Mouse (Mus musculus): ENCODE measurements at regions not wholly inside any gene's neighbourhood (a gene's known extent, or its start where the extent isn't known, plus 50 kb on each side); places are given as distances from the start of the nearest gene placed in this dataset.

DNA sequence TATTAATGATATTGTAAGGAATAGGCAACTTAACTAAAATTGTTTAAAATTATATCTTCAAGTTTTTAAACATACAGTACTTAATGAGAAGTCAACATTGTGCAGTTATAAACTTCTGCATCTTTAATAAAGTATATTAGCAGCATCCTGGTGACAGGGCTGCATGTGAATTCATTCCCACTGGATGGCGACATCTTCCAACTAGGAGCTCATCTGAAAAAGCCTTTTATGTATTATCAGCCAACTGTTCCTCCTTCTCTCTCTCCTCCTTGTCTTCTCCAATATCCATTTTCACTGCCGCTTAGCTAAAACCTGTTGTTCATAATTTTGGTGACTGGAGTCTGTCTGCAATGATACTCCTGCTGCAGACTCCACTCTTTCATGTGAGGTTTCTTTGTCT, 103.0 kb downstream of the 4921530L21Rik start:
- no peak for TF ChIP-seq CTCF (IDR thresholded peaks at IDR 0.05)
- no peak for TF ChIP-seq EP300 (IDR thresholded peaks at IDR 0.05)

Measured in lung, postnatal 0 days (tissue).